Mouse (Mus musculus): ENCODE results near the gene Cdk12.

Cdk12 gene

DNA sequence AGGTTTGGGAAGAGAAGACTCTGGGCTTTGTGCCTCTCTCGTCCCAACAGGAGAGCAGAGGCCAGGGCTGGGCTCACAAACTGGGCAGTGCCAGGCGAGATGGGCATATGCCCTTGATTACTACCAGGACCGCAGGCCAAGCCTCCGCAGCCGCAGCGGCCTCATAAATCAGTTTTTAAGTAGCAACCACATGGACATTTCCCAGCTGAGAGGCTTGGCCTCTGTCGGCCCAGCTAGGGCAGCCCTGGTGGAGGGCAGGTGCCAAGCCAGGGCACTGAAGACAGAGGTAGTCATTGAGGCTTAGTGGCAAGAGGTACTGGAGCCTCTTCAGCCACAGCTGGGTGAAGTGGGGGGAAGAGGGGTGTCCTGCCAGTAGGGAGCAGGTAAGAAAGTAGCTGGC, 114.6 kb downstream of the Cdk12 start:
- no peak for DNase-seq (ENCODE audit: low spot score)

DNA sequence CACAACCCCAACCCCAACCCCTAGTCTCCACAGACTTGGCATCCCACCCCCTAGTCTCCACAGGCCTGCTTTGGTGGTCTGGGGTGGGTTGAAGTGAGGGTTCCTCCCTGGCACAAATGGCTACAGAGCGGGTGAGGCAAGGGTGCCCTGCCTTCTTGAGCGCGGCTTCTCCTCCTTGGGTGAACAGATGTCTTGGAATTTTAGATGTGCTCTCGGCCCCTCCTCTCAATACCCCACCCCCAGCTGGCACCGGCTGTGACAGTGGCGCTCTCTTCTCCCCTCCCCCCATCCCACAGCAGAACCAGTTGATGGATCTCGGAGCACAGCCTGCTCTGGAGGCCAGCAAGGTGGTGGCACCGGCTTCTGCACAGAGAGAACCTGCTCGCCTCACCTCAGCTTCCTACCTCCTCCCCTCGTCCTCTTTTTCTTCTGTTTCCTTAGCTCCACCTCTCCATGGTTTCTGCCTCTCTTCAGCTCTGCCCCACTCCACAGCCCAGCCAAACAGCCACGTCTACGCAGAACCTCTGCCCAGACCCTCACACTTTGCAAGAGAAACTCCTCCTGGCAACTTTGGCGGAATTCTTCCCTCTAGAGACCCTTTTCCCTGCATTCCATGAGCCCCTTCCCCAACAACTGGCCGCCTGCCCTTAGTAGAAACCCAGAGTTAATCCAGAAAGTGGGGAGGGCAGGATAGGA, 115.7 kb downstream of the Cdk12 start:
- DNase-seq (ENCODE audit: low spot score): no peak

DNA sequence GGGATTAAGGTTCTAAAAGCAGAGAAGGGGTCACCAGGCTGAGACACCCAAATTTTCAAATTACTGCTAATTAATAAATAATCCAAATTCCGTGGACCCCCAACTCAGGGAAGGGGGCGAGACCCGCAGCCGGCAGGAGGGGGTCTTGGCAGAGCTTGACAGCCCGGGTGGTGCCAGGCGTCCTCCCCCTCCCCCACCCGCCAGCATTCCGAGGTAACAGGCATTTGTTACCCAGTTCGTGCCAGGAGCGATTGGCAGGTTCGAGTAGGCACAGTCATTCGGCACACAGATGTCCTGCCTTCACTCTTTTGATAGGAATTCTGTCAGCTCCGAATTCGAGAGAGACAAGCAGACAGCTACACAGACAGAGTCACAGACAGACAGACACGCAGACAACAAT, 116.3 kb downstream of the Cdk12 start:
- DNase-seq (ENCODE audit: low spot score): no peak

DNA sequence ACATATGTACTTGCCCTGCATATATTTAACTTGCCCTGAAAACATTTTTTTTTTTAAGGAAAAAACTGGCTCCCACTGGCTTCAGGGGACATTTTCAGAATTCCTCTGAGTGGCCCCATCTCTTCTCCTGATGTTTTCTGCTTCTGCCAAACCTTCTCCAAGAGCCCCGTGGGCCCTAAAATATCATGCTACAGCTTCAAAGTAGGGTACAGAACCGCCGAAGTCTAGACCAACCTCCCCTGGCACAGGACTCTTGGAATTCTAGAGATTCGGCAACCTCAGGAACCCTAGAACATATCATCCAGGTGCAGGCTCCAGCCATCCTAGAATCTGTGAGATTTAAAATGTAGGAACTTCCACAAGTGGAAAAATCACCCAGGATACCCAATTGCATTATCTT, 116.7 kb downstream of the Cdk12 start:
- no peak for DNase-seq (ENCODE audit: low spot score)

DNA sequence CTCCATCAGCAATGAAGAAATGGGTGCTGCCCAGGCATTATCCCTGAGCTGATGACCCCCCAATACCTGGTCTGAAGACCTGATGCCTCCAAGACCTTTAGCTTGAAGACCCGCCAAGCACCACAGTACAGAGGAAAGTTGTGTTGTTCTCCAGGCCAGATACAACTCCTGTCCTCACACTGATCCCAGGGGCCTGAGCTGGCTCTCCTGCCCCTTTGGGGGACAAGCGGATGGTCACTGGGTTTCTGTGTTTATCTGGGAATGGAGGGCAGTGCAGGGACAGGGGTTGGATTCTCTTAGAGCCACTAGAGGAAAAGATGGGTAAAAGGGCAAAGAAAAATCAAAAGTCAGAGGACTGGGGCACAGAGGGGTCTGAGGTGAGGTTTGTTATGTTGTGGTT, 117.1 kb downstream of the Cdk12 start:
- no peak for DNase-seq (ENCODE audit: low spot score)

DNA sequence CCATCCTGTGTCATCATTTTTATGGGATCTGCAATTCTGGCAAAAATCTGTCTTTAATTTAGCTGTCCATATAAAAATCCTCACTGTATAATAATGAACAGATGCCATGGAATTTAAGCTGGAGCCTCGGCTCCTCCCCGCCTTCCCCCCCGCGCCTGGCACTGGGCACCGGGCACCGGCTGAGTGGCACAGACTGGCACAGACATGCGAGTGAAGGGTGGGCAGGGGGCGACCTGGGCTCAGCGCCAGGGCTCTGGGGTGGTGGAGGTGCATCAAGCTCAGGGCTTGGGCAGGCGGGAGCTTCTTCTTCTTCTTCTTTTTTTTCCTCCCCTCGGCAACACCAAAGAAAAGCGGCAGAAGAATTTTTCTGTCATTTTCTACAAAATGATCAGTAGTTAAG, 117.5 kb downstream of the Cdk12 start:
- no peak for DNase-seq (ENCODE audit: low spot score)

DNA sequence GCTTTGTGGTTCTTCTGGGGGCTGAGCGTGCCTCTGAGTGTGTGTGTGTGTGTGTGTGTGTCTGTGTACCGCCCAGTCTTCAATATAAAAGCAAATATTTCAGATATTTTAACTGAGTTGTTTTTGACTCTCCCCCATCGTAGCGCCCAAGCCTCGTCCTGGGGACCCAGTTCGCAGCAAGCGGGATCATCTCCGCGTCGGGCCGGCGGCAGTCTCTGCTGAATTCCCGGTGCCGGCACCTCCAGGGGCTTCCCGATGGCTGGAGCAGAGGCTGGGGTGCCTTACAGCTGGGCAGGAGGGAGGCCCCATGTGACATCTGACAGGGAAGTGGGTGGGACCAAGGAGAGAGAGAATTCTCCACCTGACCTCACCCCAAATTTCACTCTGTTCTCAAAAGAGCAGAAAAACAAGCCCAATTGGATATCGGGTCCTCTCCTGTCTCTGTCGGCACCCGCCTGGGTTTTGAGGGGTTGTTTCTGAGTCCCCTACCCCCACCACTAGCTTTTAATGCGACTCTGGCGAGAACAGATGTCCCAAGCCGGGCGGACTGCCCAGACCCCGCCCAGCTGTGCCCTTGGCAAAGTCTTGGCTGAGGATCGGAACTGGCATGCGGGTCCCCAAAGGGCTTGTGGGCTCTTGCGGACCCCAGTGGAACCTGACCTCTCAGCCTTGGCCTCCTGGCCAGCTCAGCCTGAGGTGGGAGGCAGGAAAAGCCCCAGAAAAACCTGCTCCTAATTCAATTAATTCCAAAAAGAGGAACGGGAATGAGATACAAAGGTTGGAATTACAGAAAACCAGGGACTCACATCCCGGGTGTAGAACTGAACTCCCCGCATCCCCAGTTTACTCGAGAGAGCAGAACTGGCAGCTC, 118.2 kb downstream of the Cdk12 start:
- no peak for DNase-seq (ENCODE audit: low spot score)

DNA sequence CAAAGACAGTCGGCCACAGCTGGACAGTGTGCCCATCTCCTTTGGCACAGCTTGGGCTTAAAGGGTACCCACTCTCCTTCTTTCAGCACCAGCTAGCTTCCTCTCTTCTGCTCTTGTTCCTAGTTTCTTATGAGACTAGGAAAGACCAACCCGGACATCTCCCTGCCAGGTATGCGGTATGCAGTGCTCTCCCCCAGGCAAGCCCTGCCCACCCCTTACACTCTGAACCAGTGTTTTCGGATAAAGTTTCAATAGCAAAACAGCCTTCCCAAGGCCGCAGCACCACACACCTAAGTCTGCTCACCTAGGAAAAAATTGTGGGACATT, 118.8 kb downstream of the Cdk12 start:
- no peak for DNase-seq (ENCODE audit: low spot score)

DNA sequence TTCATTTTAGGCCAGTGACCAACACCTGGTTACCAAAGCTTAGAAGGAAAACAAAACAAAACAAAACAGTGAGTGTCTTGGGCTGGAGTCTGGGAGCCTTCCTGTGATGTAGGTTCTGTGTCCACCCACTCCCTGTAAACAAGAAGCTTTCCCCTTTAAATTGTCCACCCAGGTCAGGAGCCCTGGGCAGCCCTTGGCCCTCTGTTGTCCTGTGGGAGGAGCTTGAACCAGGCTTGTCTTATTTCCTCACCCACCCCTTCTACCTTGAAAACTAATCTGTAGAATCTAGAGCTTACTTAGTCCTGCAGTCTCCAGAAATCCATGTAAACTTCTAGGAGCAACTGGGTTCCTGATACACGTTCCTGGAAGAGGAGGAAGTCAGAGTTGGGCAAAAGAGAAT, 119.3 kb downstream of the Cdk12 start:
- DNase-seq (ENCODE audit: low spot score): no peak

DNA sequence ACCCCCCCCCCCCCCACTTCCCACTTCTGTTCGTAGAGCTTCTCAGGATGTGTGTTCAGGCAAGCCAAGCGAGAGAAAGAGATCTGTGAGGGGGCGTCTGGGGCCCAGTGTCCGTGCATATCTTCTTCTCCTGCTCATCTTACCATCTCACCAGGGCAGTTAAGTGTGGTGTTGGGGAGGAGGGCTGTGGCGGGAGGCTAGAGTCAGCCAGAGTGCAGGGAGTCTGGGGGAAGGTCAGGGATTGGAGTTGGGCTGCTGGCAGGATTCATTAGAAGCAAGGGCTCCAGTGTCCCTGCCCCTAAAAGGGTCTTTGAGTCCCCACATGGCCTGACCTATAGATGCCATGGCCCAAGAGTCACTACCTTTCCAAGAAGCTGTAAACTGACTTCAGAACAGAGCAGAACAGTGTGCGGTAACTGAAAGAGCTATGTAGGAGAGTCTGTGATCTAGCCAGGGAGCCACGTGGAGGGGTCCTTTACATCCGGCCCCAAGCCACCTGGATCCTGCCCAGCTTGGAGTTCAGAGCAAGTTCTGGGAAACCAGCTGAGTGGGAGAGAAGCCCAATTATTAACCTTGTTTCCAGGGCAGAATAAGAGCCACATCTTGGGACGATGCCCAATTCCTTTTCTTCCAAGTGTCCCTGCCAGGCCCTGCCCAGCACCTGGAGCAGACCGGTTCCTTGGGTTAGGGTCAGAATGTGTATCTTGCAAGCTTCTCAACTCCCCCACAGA, 120.4 kb downstream of the Cdk12 start:
- no peak for DNase-seq (ENCODE audit: low spot score)

DNA sequence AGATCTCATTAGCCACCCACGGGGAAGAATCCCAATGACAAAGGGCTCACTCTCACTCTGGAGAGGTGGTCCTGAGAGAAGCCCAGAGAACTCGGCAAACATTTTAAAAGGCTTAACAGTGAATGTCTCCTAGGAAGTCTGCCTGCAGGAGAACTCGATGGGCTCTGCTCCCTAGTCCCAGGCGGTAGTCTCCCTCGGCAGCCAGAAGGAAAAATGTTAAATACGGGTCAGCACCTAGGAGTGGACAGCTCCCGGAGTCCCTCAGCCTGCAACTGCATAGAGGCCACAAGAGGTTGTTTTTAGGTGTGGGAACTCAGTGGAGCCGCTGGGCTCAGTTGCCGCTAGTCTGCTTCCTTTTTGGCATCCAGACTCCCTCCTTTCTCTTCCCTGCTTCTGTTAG, 121.1 kb downstream of the Cdk12 start:
- peak; percentile 77 for DNase-seq (ENCODE audit: low spot score)

DNA sequence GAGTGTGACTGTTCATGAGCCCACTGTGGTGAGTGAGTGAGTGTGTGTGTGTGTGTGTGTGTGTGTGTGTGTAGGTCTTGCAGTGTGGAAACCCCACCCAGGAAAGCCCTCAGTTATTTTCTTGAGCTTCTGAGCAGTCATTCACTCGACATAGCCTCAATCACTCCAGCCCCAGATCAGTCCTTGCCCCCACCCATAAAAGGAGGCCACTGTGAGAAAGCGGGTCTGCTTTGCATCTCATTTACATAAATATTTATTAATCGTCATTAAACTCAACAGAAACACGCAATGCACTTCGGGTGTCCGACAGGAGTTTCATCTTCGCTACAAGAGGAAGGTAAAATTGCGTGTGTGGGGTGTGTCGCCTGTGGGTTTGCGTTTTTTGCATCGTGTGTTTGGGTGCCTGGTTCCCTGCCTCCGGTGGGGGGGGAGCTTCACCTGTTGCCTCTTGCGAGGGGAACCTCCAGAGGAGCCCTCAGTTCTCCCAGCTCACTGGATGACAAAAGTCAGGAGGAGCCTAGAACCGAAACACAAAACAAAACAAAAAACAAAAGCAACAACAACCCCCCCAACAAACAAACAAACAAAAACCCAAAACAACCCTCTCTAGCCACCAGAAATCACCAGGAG, 122.4 kb downstream of the Cdk12 start:
- no peak for DNase-seq (ENCODE audit: low spot score)

DNA sequence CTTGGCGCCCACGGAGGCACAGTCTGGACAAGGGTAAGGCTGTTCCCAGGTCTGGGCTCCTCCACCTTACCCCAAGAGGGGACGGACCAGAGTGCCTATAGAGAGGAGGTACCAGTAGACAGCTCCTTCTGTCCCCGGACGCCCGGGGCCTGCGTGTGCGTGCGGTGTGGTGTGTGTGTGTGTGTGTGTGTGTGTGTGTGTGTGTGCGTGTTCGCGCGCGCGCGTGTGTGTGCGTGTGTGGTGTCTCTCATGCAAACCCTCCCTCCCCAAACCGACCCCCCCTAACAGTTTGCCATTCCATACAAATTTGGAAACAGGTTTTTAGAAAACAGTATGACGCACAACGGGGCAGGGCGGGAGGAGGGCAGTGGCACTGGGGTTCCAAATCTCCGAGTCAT, 123.0 kb downstream of the Cdk12 start:
- DNase-seq (ENCODE audit: low spot score): no peak

DNA sequence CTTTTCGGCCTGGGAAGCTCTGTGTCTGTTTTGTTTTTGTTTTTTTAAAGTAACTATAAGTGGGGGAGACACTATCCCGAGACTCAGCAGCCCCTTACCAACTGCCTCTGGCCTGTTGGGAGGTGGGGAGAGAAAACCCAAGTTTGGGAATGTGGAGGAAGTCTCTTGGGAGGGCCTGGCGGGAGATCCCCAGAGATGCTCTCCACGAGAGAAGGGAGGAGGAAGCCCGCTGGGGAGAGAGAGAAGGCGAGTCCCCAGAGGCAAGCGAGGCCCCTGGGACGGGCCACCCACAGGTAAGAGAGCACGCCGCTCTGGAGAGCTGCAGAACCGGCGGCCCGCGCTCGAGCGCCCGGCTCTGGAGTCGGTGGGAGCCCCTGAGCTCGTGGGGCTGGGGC, 123.9 kb downstream of the Cdk12 start:
- DNase-seq (ENCODE audit: low spot score): no peak

DNA sequence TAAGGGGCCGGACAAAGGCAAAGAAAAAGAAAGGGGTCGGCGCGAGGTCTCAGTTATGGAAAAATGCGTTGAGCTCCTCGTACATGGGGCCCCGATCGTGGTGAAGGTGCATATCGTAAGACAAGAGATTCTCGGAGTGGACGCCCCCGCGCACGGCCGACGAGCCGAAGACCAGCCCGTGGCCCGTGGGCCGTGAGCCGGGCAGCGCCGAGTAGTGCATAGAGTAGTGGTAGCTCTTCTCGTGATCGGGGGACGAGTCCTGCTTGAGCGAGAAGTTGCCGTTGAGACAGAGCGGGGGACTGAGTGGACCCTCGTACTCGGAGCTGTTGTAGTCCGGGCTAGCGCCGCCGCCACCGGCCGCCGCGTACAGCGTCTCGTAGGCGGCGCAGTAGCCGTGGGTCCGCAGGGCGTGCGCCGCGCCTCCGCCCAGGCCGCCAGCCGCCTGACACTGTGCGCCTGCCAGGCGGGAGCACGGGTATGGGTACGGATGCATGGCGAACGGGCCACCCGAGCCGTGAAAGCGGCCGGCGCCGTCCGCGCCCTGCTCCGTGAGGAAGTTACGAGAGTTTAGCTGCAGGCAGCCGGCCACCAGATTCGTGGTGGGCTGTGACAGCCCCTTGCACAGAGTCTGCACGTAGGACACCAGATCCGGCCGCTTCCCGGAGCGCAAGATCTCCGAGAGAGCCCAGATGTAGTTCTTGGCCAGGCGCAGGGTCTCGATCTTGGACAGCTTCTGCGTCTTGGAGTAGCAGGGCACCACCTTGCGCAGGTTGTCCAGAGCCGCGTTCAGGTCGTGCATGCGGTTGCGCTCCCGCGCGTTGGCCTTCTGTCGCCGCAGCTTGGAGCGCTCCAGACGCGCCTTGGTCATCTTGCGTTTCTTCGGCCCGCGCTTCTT, 124.5 kb downstream of the Cdk12 start:
- DNase-seq (ENCODE audit: low spot score): peak; percentile 57

DNA sequence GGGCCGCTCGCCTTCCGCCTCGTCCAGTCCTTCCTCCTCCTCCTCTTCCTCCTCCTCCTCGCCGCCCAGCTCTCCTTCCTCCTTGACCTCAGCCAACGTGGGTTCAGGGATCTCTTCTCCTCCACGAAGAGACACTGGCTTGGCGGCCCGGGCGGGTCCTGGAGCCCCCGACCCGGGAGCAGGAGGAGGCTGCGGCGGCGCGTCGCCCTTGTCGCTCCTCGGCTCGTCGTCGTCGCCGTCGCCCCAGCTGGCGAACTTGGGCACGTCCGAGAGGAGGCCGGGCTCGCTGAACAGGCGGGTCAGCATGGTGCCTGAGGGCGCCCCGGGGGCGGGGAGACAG, 125.1 kb downstream of the Cdk12 start:
- no peak for DNase-seq (ENCODE audit: low spot score)

Measured in embryo, embryonic 10.5 days (tissue).